Mouse (Mus musculus) ES-E14 (cell line): ENCODE measurements around the gene Cd300ld5. TPM values are rescaled to one million over a fixed set of nuclear protein-coding genes. Genes with fewer than 3 reads are reported as not detected.
"Not testable (repeated sequence)": the region's sequence is repeated elsewhere in the genome, so short reads cannot be mapped to it uniquely, and the experiment has no call there.

Source experiments
- DNase-seq: peaks from one replicate; pipeline ENCODE4 v3.0.0-alpha.2; 2013; ENCODE audit warnings: low read depth, low spot score
- H3K27ac ChIP-seq: 2 replicates; pipeline ENCODE4 v1.5.1; 2012; ENCODE audit warnings: low read depth, mild to moderate bottlenecking, low read length, moderate library complexity, mixed read lengths; ENCODE audit not compliant: poor library complexity, insufficient read depth, severe bottlenecking
- H3K36me3 ChIP-seq: 2 replicates; pipeline ENCODE4 v1.6.1; 2012; ENCODE audit warnings: mild to moderate bottlenecking, low read length, moderate library complexity, mixed read lengths; ENCODE audit not compliant: control insufficient read depth, poor library complexity, insufficient read depth, severe bottlenecking
- H3K4me1 ChIP-seq, 2 experiments: fragments of 150-350 bp in 1 of 2; sonication (generic) in 1 of 2; 2 replicates each; pipeline ENCODE4 v1.6.1; 2012; ENCODE audit warnings: low read length in 2 of 2, mild to moderate bottlenecking in 1 of 2, mixed read lengths in 1 of 2; ENCODE audit not compliant: control insufficient read depth in 2 of 2, insufficient read depth in 2 of 2, poor library complexity in 1 of 2
- H3K4me3 ChIP-seq, 2 experiments: fragments of 150-350 bp in 1 of 2; sonication (generic) in 1 of 2; 2 replicates each; pipeline ENCODE4 v1.5.1; 2012; ENCODE audit warnings: low read length in 2 of 2, low read depth in 1 of 2, mild to moderate bottlenecking in 1 of 2, mixed read lengths in 1 of 2; ENCODE audit not compliant: insufficient read depth in 1 of 2, poor library complexity in 1 of 2, severe bottlenecking in 1 of 2
- H3K9ac ChIP-seq: 2 replicates; pipeline ENCODE4 v1.6.1; 2012; ENCODE audit warnings: low read depth, mild to moderate bottlenecking, low read length, mixed read lengths; ENCODE audit not compliant: poor library complexity, insufficient read depth, severe bottlenecking
- H3K9me3 ChIP-seq: fragments of 150-350 bp; sonication (generic); 2 replicates; pipeline ENCODE4 v1.6.1; 2012; ENCODE audit warnings: low read depth, mild to moderate bottlenecking, low read length; ENCODE audit not compliant: control insufficient read depth, insufficient read depth
- CHD2 ChIP-seq: IDR thresholded peaks from 2 replicates; pipeline ENCODE4 v1.6.1; 2014; ENCODE audit warnings: mild to moderate bottlenecking, low read depth, low read length, inconsistent platforms
- HCFC1 ChIP-seq: IDR thresholded peaks from 2 replicates; pipeline ENCODE4 v1.6.1; 2012; ENCODE audit warnings: low read length, inconsistent platforms, borderline replicate concordance; ENCODE audit not compliant: insufficient read depth
- MAFK ChIP-seq: IDR thresholded peaks from 2 replicates; pipeline ENCODE4 v1.6.1; 2014; ENCODE audit warnings: mild to moderate bottlenecking, low read depth, low read length, inconsistent platforms; ENCODE audit not compliant: insufficient read depth
- ZC3H11A ChIP-seq: IDR thresholded peaks from 2 replicates; pipeline ENCODE4 v1.6.1; 2012; ENCODE audit warnings: low read depth, mild to moderate bottlenecking, inconsistent platforms, low read length, borderline replicate concordance
- ZNF384 ChIP-seq: IDR thresholded peaks from 2 replicates; pipeline ENCODE4 v1.6.1; 2012; ENCODE audit warnings: low read depth, low read length, inconsistent platforms
- in situ Hi-C, 2 experiments: fragments of 600-800 bp; cut with MboI; formaldehyde crosslinking; loops; one replicate each; pipeline ENCODE4 v1.15.1; 2025; ENCODE audit warnings: low sequenced_read_pairs in 2 of 2, inconsistent platforms in 1 of 2; ENCODE audit not compliant: unreplicated experiment in 2 of 2
- total RNA-seq: library from RNA; depleted of rRNA; stranded (reverse); fragments of 300-350 nt; gene quantifications from 2 replicates; pipeline ENCODE4 v1.2.3, GENCODE M21; 2012; rRNA removed

Cd300ld5 gene
- total RNA-seq = not detected in 2 replicates

DNA sequence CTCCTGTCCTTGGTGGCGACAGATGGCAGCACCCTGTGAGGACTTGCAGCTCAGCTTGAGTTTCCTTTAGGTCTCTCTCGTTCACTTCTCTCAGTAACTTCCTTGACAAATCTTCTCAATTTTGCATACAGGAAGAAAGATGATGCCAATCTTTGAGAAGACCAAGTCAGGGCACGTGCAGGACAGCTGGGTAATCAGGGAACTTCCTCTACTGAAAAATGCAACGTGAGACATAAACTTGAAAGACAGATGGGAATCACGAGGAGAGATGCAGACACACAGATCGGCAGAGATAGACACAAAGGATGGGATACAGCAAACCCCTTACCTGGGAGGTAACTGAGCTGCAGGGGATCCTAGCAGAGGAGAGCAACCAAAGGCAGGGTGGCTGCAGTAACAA lies at the start of gene Cd300ld5:
Gene Cd300ld5, minus strand, starts transcription at position 101 of the 400 bp plus-strand sequence.
- H3K4me1 ChIP-seq, in situ Hi-C loops, H3K9me3 ChIP-seq, H3K36me3 ChIP-seq, H3K27ac ChIP-seq, H3K9ac ChIP-seq, H3K4me3 ChIP-seq, DNase-seq: not testable (repeated sequence)

DNA sequence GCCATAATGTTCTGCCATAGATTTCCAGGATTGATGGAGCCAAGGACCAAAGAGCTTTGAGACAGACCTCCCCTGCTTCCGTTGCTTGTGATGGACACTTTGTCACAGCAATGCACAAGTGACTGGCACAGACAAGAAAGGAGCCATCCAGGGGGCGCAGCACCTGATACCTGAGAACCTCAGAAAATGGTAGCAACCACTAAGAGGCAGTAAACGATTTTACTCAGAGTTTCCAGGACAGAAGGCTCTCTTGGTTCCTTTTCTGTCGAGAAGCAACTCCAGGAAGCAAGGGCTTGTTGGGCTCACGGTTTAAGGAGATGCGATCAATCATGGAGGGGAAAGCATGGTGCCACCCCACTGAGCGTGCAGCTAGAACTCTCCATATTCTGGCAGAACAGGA lies 48.6 kb upstream of the Cd300ld5 start:
- H3K9ac ChIP-seq = no peak overlapping the region

DNA sequence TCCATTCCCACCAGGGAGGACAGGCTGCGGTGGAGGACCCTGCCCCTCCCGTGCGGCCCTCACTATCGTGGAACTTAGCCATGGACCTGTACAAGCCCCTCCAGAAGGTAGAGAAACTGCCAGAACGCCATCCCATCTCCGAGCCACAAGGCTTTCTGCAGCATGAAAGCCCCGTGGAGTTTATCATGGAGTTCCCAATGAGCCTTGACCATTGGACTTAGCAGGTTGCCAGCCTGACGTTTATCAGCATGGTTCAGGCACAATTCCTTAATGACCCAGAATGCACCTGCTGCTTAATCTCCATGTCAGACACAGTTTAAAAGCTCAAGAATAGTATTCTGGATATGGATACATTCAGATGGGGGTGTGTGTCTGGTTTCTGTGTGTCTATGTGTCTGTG lies 47.5 kb upstream of the Cd300ld5 start:
- in situ Hi-C loops = no loop called here
- Histone ChIP-seq H3K9ac (no peak overlapping the region), H3K9me3 (no peaks in the 10 kb centered on the region), H3K27ac (no peak overlapping the region), H3K4me1 (peaks cover 0 to 2% of the 10 kb centered on the region in 2 experiments; a peak in 2 of 4 replicates), H3K36me3 (no peaks in the 10 kb centered on the region), H3K4me3 (no peak overlapping the region)
- no peak for TF ChIP-seq ZNF384
- TF ChIP-seq MAFK = no peak
- no peak for TF ChIP-seq HCFC1
- no peak for TF ChIP-seq CHD2
- no peak for TF ChIP-seq ZC3H11A
- no peak for DNase-seq

More for the DNA sequence above, 48.6 kb upstream of the Cd300ld5 start:
- H3K4me3 ChIP-seq = no peak overlapping the region
- no peak overlapping the region for H3K27ac ChIP-seq
- H3K9me3 ChIP-seq = no peaks in the 10 kb centered on the region
- no peaks in the 10 kb centered on the region for H3K36me3 ChIP-seq
- in situ Hi-C loops = no loop called here
- peaks cover 0 to 2% of the 10 kb centered on the region in 2 experiments; a peak in 2 of 4 replicates for H3K4me1 ChIP-seq
- TF ChIP-seq CHD2 (no peak), HCFC1 (no peak), ZC3H11A (no peak), ZNF384 (no peak), MAFK (no peak)
- DNase-seq = no peak

DNA sequence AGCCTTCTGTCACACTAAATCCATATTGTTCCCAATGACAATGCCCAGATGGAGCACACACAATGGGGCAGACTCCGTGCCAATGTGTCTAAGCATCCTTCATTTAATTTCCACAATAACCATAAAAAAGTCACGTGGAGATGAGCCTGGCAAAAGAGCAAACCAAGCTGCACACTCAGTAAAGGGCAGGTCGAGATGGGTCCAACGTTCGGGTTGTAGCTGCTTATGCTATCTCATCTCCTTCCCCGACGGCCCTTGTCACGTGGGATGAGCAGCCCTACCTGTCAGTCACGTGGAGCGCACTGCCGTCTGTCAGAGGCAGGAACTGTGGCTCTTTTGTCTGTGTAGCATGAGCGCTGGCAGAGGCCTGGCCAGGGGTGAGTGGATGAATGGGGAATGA lies 47.0 kb upstream of the Cd300ld5 start:
- H3K9ac ChIP-seq = no peak overlapping the region
- no peak for TF ChIP-seq ZNF384
- TF ChIP-seq HCFC1 = no peak
- TF ChIP-seq ZC3H11A = no peak
- no peak for TF ChIP-seq MAFK
- no peak for TF ChIP-seq CHD2
- H3K4me3 ChIP-seq = no peak overlapping the region
- H3K4me1 ChIP-seq = peaks cover 0 to 2% of the 10 kb centered on the region in 2 experiments; a peak in 2 of 4 replicates
- DNase-seq = no peak
- in situ Hi-C loops = no loop called here
- H3K36me3 ChIP-seq = no peaks in the 10 kb centered on the region
- no peak overlapping the region for H3K27ac ChIP-seq
- no peaks in the 10 kb centered on the region for H3K9me3 ChIP-seq
